Mouse (Mus musculus) forebrain, embryonic 15.5 days (tissue): ENCODE data around the gene Ak8. TPM values are rescaled to one million over a fixed set of nuclear protein-coding genes. Genes with fewer than 3 reads are reported as not detected.

ENCODE experiments used
- ATAC-seq: fragments of 200-750 bp; cut with Nextera tagmentation; replicated peaks from 2 replicates; pipeline ENCODE4 v1.8.0; 2017; ENCODE audit warnings: mild to moderate bottlenecking, moderate TSS enrichment, moderate library complexity
- H3K27ac ChIP-seq: fragments of 300-500 bp; sonication (generic); replicated peaks from 2 replicates; pipeline ENCODE4 v1.5.1; 2015; ENCODE audit warnings: mild to moderate bottlenecking, inconsistent platforms
- H3K27me3 ChIP-seq: fragments of 300-500 bp; sonication (generic); 2 replicates; pipeline ENCODE4 v1.6.1; 2015; ENCODE audit warnings: inconsistent platforms
- H3K36me3 ChIP-seq: fragments of 300-500 bp; sonication (generic); 2 replicates; pipeline ENCODE4 v1.6.1; 2015; ENCODE audit warnings: mild to moderate bottlenecking, inconsistent platforms
- H3K4me1 ChIP-seq: fragments of 300-500 bp; sonication (generic); 2 replicates; pipeline ENCODE4 v1.6.1; 2015; ENCODE audit warnings: inconsistent platforms
- H3K4me2 ChIP-seq: fragments of 300-500 bp; sonication (generic); replicated peaks from 2 replicates; pipeline ENCODE4 v1.6.1; 2015; ENCODE audit warnings: mild to moderate bottlenecking, inconsistent platforms
- H3K4me3 ChIP-seq: fragments of 300-500 bp; sonication (generic); 2 replicates; pipeline ENCODE4 v1.5.1; 2015; ENCODE audit warnings: mild to moderate bottlenecking, inconsistent platforms
- H3K9ac ChIP-seq: fragments of 300-500 bp; sonication (generic); replicated peaks from 2 replicates; pipeline ENCODE4 v1.6.1; 2015; ENCODE audit warnings: mild to moderate bottlenecking, inconsistent platforms
- H3K9me3 ChIP-seq: fragments of 300-500 bp; sonication (generic); 2 replicates; pipeline ENCODE4 v1.6.1; 2016; ENCODE audit warnings: inconsistent platforms
- WGBS: fragments of 180-500 bp; shearing (Covaris S2); methylation state at CpG from one replicate; pipeline ENCODE4 v1.1.7; 2015; ENCODE audit warnings: mixed read lengths; 5-methylcytosine and 5-hydroxymethylcytosine counted together
- polyA plus RNA-seq: library from polyadenylated mRNA; unstranded; fragments of >200 nt; fragmentation: Nextera tagmentation; extraction: Ambion mirVana; gene quantifications from 2 replicates; pipeline ENCODE4 v1.2.1, GENCODE M21; 2015

Ak8 gene
- polyA plus RNA-seq, 1 experiment from 2014 or later = 1.7 TPM

DNA sequence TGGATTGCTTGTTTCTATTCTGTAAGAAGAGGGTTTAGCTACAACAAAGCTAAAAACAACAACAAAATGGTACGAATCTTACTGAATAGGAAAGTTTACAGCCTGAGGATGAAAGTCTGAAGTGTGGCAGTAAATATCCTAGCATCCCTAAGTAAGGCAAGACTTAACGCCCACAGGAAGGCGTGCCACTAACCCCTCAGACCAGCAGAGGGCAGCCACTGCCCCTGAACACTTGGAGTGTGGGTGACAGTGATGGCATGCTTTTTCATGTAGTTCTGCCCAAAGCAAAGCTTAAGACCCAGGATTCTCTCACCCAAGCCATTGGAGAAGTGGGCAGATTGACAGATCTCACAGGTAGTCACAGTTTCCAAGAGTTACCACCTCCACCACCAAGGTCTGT, 11.5 kb upstream of the Ak8 start:
- no peak for ATAC-seq
- Histone ChIP-seq H3K4me1 (no peaks in the 10 kb centered on the region), H3K4me3 (no peak overlapping the region), H3K4me2 (no peak overlapping the region), H3K27me3 (no peaks in the 10 kb centered on the region), H3K9me3 (no peaks in the 10 kb centered on the region), H3K9ac (no peak overlapping the region), H3K36me3 (peaks cover 42% of the 10 kb centered on the region), H3K27ac (no peak overlapping the region)
- 49% methylated on average over 3 of the region's 3 CpGs for WGBS

DNA sequence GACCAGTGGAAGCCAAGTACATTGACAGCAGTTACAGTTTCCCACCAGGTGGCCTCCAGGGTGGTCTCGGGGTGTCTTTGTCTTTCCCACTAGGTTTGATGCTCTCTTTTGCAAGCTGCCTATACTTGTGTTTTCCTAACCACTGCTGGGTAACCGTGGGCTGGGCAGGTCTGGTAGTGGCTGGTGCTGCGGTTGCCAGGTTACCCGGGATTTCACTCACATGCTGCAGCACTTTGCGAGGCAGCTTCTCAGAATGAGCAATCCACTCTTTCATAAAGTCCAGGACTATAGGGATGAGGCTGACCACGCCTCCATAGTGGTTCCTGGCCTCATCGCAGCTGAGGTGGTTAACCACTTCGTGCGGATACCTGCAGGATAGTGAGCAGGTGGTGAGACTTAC, 7.3 kb upstream of the Ak8 start:
- no peak overlapping the region for H3K4me3 ChIP-seq
- H3K4me2 ChIP-seq = no peak overlapping the region
- no peak overlapping the region for H3K27ac ChIP-seq
- ATAC-seq = no peak
- H3K9ac ChIP-seq = no peak overlapping the region
- H3K4me1 ChIP-seq = no peaks in the 10 kb centered on the region
- no peaks in the 10 kb centered on the region for H3K27me3 ChIP-seq
- H3K9me3 ChIP-seq = no peaks in the 10 kb centered on the region
- 80% methylated on average over 9 of the region's 9 CpGs for WGBS
- H3K36me3 ChIP-seq = peaks cover 4% of the 10 kb centered on the region

DNA sequence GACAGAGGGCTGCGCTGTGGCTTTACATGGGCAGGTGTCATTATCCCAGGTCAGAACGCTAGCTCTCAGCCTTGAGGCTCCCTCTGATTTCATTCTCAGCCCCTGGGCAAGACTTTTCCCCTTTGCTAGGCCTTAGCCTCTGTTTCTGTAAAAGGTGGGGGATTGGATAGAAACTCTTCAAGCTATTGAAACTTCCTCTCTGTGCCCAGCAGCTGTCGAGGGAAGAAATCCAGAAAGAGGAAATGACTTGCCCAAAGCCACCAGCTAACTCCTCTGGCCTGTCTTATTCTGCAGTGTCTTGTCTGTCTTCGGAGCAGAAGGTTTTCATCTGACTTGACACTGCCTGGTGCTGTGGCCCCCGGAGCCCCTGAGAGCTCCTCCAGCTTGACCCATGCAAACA, 1.4 kb upstream of the Ak8 start:
- H3K4me2 ChIP-seq = no peak overlapping the region

DNA sequence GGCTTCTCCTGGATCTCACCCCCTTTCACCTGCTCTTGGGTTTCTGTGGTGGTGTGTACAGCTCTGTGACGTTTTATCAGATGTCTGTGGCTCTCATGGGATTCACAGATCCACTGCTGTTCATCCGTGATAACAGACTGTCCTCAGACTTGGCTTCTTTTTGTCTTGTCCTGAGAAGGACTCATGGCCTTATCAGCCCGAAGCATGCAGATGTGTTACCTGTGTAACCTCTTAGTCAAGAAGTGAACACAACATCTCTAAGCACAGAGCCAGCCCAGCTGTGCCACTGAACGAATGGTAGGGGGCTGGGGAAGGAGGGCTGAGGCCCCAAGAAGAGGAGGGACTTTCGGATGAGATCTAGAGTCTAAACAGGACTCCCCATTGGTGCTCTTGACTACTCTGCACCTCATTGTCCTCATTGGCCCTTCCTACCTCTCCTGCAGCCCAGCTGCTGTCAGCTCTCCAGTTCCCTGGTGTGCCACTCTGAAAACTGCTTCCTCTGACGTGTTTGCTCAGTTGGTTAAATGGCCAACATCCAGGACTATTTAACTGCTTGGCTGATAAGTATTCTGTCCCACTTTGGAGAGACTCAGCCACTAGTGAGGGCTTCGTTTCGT, 1.8 kb downstream of the Ak8 start:
- 68% methylated on average over 8 of the region's 8 CpGs for WGBS
- no peak for ATAC-seq
- no peaks in the 10 kb centered on the region for H3K36me3 ChIP-seq
- H3K4me3 ChIP-seq = no peak overlapping the region
- no peaks in the 10 kb centered on the region for H3K9me3 ChIP-seq
- H3K27ac ChIP-seq = no peak overlapping the region
- no peak overlapping the region for H3K4me2 ChIP-seq
- H3K4me1 ChIP-seq = peaks cover 10% of the 10 kb centered on the region
- H3K27me3 ChIP-seq = no peaks in the 10 kb centered on the region
- H3K9ac ChIP-seq = no peak overlapping the region

More for the DNA sequence above, 1.4 kb upstream of the Ak8 start:
- Histone ChIP-seq H3K36me3 (no peaks in the 10 kb centered on the region), H3K9me3 (no peaks in the 10 kb centered on the region), H3K4me3 (no peak overlapping the region), H3K4me1 (peaks cover 10% of the 10 kb centered on the region), H3K27me3 (no peaks in the 10 kb centered on the region), H3K9ac (no peak overlapping the region), H3K27ac (no peak overlapping the region)
- no peak for ATAC-seq
- 59% methylated on average over 5 of the region's 5 CpGs for WGBS

DNA sequence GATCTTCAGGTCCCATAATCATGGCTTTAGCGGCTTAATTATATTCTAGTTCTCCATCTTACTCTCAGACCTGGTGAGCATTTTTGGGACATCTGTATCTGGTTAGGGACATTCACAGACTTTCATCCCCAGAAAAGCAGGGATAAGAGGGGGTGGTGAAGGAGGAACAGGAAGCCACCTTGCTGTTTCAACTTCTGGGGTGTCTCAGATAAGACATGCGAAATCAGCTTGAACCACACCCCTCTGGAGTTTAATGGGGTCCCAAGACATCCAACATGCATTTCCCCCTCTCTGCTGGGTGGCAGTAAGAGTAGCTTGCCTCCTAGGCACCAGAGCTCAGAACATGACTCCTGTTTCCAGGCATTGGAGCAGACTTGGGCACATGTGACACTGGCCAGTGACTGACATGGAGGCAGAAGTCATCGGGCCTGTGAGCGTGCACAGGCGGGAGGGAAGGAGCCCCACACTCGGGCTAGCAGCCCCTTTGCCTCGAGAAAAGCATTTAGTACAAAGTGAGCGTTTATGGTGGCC, 6.2 kb downstream of the Ak8 start:
- Histone ChIP-seq H3K4me1 (no peaks in the 10 kb centered on the region), H3K9ac (no peak overlapping the region), H3K9me3 (no peaks in the 10 kb centered on the region), H3K27me3 (no peaks in the 10 kb centered on the region), H3K4me3 (no peak overlapping the region), H3K4me2 (no peak overlapping the region), H3K36me3 (no peaks in the 10 kb centered on the region), H3K27ac (no peak overlapping the region)
- ATAC-seq = no peak
- WGBS = 76% methylated on average over 8 of the region's 8 CpGs

DNA sequence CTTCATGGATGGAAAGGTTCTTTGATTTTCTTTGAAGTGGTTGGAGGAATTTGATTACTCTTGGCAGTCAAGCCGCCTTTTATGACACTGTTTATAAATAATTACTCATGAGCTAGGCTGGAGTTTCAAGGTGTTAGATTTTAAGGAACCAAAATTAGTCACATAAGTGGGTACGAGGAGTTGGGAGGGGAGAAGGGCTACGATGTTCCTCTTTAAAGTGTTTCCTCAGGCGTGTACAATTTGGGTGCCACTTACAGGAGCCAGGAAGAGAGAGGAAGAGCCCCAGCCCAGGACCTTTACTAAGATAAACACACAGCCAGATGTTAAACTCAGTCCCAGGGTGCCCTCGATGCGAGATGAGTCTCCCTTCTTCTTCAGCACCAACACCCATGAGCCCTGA, 6.8 kb downstream of the Ak8 start:
- Histone ChIP-seq H3K27ac (no peak overlapping the region), H3K9ac (no peak overlapping the region), H3K36me3 (no peaks in the 10 kb centered on the region), H3K9me3 (no peaks in the 10 kb centered on the region), H3K27me3 (no peaks in the 10 kb centered on the region), H3K4me2 (no peak overlapping the region), H3K4me1 (no peaks in the 10 kb centered on the region), H3K4me3 (no peak overlapping the region)
- WGBS = 76% methylated on average over 6 of the region's 6 CpGs
- ATAC-seq = no peak

DNA sequence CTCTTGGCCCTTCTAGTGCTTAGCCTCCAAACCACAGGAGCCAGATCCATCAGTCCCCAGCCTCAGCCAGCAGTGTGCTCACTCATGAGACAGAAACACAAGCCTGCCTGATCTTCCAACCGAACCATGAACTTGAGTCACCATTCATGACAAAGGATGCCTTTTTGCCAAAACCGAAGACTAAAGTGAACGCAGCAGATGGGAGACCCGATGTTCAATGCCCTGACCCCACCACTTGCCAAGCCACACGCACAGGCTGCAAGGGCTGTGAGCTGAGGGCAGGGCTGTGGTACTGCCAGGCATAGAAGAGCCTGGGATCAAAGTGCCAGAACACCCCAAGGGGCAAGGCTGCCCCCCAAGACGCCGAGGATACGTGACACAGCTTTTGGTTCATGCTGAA, 13.1 kb downstream of the Ak8 start:
- Histone ChIP-seq H3K4me1 (no peaks in the 10 kb centered on the region), H3K36me3 (no peaks in the 10 kb centered on the region), H3K9ac (no peak overlapping the region), H3K27ac (no peak overlapping the region), H3K4me3 (no peak overlapping the region), H3K27me3 (no peaks in the 10 kb centered on the region), H3K9me3 (no peaks in the 10 kb centered on the region), H3K4me2 (no peak overlapping the region)
- ATAC-seq = no peak
- 87% methylated on average over 8 of the region's 8 CpGs for WGBS

DNA sequence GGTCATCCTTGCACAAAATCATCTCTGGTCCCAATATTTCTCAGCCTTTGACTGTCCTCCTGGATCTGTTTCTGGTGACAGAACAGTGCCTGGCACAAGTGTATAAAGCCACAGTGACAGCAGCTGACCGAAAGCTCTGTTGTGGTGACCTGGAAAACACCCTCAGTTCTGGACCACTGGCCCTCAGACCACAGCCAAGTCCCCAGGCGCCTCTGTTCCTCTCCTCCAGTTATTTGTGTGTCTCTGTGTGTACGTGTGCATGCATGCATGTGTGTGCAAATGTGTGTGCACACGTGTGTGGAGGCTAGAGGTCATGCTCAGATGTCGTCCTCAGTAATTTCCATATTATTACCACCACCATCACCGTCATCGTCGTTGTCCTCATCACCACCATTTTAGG, 22.5 kb downstream of the Ak8 start:
- no peak for ATAC-seq
- H3K9me3 ChIP-seq = no peaks in the 10 kb centered on the region
- WGBS = 90% methylated on average over 8 of the region's 8 CpGs

DNA sequence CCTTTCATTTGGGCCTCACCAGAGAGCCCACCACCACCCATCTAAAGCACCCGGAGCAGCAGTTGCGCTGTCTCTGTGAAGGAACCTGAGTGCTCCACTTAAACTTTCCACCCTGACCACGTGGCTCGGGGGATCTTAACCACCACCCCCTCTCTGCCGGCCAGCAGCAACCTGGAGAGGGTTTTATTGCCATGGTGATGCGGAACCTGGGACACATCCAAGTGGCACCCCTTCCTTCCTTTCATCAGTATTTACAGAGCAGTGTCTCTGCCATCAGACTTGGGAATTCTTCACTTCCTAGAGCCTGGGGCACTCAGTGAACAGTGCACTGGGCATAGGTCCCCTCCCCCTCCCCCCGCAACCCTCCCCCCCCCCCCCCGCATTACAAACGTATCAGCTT, 23.9 kb downstream of the Ak8 start:
- WGBS = 63% methylated on average over 9 of the region's 9 CpGs
- Histone ChIP-seq H3K4me2 (no peak overlapping the region), H3K4me1 (peaks cover 14% of the 10 kb centered on the region), H3K4me3 (no peak overlapping the region), H3K36me3 (no peaks in the 10 kb centered on the region), H3K27me3 (no peaks in the 10 kb centered on the region), H3K9ac (no peak overlapping the region), H3K9me3 (no peaks in the 10 kb centered on the region), H3K27ac (no peak overlapping the region)
- no peak for ATAC-seq

More for the DNA sequence above, 22.5 kb downstream of the Ak8 start:
- Histone ChIP-seq H3K9ac (no peak overlapping the region), H3K27me3 (no peaks in the 10 kb centered on the region), H3K4me2 (no peak overlapping the region), H3K36me3 (no peaks in the 10 kb centered on the region), H3K4me3 (no peak overlapping the region), H3K4me1 (peaks cover 9% of the 10 kb centered on the region), H3K27ac (no peak overlapping the region)

DNA sequence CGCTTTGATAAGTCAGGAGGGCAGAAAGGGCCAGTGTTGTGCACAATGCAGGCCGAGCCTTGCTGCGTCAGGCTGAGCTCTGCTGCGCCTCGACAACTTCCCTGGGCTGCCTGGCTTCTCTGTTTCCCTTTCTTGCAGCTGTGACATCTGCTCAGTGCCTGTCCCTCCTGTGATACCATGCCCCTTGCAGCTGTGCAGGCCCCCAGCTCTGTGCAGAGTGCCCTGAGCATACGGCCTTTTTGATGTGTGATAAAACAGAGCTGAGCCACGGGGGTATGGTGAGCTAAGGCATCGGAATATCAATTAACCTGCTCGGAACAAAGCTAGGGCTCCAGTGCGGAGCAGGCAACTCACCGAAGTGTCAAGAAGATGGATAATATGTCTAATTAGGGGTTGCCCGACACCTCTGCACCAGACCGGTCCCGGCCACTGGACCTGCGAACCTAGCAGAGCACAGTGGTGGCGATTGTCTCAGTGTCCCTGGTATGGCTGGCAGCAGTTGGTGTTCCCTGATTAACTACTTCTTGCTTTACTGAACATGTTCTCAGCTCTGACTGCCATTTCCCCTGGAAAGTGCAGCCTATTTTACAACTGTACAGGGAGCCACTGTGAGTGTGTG, 27.9 kb downstream of the Ak8 start:
- Histone ChIP-seq H3K27ac (no peak overlapping the region), H3K27me3 (no peaks in the 10 kb centered on the region), H3K9ac (no peak overlapping the region), H3K9me3 (no peaks in the 10 kb centered on the region), H3K4me2 (no peak overlapping the region), H3K4me3 (no peak overlapping the region), H3K36me3 (no peaks in the 10 kb centered on the region), H3K4me1 (peaks cover 5% of the 10 kb centered on the region)
- no peak for ATAC-seq
- WGBS = 14% methylated on average over 16 of the region's 16 CpGs

DNA sequence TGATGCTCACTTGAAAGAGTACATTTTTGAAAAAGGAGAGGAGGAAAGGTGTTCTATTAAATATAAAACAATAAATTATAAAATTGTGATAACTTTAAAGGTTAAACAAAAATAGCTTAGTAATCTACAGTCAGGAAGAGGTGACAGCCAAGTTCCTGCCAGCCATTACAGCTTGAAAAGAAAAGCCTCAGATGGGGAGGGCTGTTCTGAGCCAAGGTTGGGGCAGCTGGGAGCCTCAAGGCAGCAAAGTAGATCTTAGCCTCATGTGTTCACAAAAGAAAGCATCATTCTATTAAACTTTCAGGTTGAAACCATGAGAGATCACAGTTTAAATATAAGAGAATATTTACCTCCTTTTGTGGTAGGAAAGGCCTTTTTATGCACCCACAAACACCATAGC, 30.7 kb downstream of the Ak8 start:
- H3K27ac ChIP-seq = peak overlapping the region; percentile 25; the same call in 1 of the 2 replicates

DNA sequence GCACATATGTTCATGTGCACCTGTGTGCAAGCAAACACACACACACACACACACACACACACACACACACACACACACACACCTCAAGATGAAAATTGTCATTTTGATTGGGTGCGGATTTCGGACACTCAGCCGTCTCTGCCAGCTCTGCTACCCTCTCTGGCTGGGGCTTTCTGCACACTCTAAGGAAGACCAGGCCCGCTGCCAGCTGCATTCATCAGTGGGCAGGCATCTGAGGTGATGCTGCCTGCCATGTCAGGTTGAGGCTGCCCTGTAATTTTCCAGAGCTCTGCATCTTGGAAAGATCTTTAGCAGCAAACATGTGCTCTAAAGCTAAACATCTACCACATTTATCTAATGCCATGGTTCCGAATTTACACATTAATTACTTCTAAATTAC, 37.1 kb downstream of the Ak8 start:
- no peak overlapping the region for H3K4me2 ChIP-seq
- no peak overlapping the region for H3K4me3 ChIP-seq
- H3K9me3 ChIP-seq = no peaks in the 10 kb centered on the region
- 51% methylated on average over 5 of the region's 5 CpGs for WGBS
- no peak for ATAC-seq
- no peak overlapping the region for H3K27ac ChIP-seq
- no peak overlapping the region for H3K9ac ChIP-seq
- peaks cover 9% of the 10 kb centered on the region; the same call in 1 of the 2 replicates for H3K27me3 ChIP-seq
- peaks cover 8% of the 10 kb centered on the region for H3K4me1 ChIP-seq
- no peaks in the 10 kb centered on the region for H3K36me3 ChIP-seq

More for the DNA sequence above, 30.7 kb downstream of the Ak8 start:
- Histone ChIP-seq H3K9ac (no peak overlapping the region), H3K36me3 (no peaks in the 10 kb centered on the region), H3K4me1 (peaks cover 5% of the 10 kb centered on the region), H3K9me3 (no peaks in the 10 kb centered on the region), H3K4me2 (no peak overlapping the region), H3K27me3 (no peaks in the 10 kb centered on the region), H3K4me3 (no peak overlapping the region)
- ATAC-seq = no peak

DNA sequence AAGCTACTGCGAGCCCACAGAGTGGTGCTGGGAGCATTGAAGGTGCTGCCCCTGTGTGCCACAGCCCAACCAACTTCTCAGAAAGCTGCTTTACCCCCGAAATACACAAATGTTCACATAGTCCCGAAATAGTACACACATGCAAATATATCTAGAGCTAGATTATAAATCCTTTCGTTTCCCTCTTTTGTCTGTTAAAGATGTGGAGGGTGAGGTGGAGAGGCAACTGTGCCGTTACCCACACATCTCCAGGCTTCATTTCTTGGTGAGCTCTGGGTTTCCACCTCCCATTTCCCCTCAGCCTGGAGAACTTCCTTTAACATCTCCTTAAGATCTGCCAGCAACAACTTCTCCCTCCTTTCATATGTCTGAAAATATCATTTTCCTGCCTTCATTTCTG, 40.2 kb downstream of the Ak8 start:
- H3K27me3 ChIP-seq = peaks cover 10% of the 10 kb centered on the region; the same call in 1 of the 2 replicates
- no peak overlapping the region for H3K9ac ChIP-seq
- peaks cover 8% of the 10 kb centered on the region for H3K4me1 ChIP-seq
- no peak overlapping the region for H3K4me3 ChIP-seq
- no peak overlapping the region for H3K4me2 ChIP-seq
- no peak for ATAC-seq
- H3K27ac ChIP-seq = no peak overlapping the region
- H3K36me3 ChIP-seq = no peaks in the 10 kb centered on the region
- H3K9me3 ChIP-seq = no peaks in the 10 kb centered on the region
- 91% methylated on average over 5 of the region's 5 CpGs for WGBS
